Mouse (Mus musculus) lung, adult 2 months (tissue): ENCODE results near the gene Med16. TPM values are rescaled to one million over a fixed set of nuclear protein-coding genes. Genes with fewer than 3 reads are reported as not detected.

ENCODE experiments used
- DNase-seq: peaks from one replicate; pipeline ENCODE4 v3.0.0; 2022
- H3K4me1 ChIP-seq: fragments of 200-500 bp; 2 replicates; pipeline ENCODE4 v1.6.1; 2011; ENCODE audit warnings: low read length; ENCODE audit not compliant: control insufficient read depth, insufficient read depth
- H3K4me3 ChIP-seq: fragments of 200-500 bp; replicated peaks from 2 replicates; pipeline ENCODE3; 2011; ENCODE audit warnings: low read depth, mild to moderate bottlenecking, control low read depth, low read length; ENCODE audit errors: extremely low read depth
- CTCF ChIP-seq: fragments of 200-500 bp; IDR thresholded peaks from 2 replicates; pipeline ENCODE4 v1.5.1; 2011; ENCODE audit warnings: mild to moderate bottlenecking, low read length, control low read depth; ENCODE audit not compliant: insufficient read depth
- POLR2A ChIP-seq: fragments of 200-500 bp; IDR thresholded peaks from 2 replicates; pipeline ENCODE4 v1.6.1; 2011; ENCODE audit warnings: low read depth, mild to moderate bottlenecking, control low read depth, low read length, borderline replicate concordance; ENCODE audit errors: extremely low read depth
- WGBS: fragments of 180-500 bp; shearing (Covaris S2); methylation state at CpG from one replicate; pipeline ENCODE4 v1.1.7; 2018; 5-methylcytosine and 5-hydroxymethylcytosine counted together
- polyA plus RNA-seq: library from polyadenylated mRNA; depleted of rRNA; stranded (reverse); fragments of >200 nt; gene quantifications from 2 replicates; pipeline ENCODE4 v1.2.3, GENCODE M21; 2012

Med16 gene
- polyA plus RNA-seq, 1 experiment = 76.2 TPM

DNA sequence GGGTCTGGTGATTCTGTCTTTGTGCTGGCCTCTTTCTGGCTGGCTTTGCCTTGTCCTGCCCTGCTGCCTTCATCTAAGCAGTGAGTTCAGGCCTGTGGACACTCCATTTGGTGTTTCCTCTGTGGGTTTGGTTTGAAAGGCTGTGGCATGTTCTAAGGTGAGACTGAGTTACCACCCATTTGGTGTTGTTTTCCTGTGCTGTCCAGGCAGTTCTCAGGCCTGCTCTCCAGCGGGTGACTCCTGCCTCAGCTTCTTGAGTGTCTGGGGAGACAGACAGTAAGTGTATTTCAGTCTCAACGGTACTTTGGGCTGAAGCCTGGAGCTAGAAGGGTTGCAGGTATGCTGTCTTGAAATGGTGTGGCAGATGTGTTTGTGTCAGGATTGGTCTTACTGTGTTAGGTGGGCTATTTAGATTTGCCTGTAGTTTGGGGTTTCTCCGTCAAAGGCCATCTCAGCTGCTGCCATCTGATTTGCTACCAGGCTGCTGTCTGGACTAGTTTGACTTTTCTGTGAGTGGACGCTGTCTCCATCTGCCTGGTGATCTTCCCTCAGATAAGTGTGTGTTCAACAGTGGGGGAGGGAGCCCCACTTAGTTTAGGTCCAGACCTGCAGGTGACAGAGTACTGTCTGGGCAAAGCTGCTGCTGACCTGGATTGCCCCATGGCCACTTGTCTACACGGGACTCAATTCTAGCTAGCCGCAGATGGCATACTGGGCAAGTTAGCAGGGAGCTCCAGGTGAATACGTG is 51.8 kb downstream of the Med16 start:
- H3K4me3 ChIP-seq = peak overlapping the region; percentile 25
- TF ChIP-seq POLR2A (no peak), CTCF (no peak)
- H3K4me1 ChIP-seq = peaks cover 43% of the 10 kb centered on the region
- 6% methylated on average over 7 of the region's 7 CpGs for WGBS
- DNase-seq = no peak

DNA sequence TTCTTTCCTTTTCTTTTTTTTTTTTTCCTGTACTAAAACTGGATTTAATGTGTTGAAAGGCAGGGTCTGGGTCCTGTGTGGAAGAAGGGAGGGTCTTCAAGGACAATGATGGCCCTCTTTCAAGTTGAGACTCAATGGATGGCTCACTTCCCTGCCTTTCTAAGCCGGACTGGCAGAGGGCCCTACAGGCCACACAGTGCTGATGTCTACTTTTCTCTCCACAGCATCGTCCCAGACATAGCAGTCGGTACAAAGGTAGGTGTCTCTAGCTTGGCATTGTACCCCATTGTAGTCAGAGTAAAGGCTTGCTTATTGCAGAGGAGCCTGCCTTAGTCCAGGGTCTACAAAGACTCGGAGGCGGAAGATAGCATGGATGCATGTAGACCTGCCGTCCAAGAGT is 52.4 kb downstream of the Med16 start:
- DNase-seq = no peak
- WGBS = 6% methylated on average over 6 of the region's 6 CpGs
- Histone ChIP-seq H3K4me1 (peaks cover 44% of the 10 kb centered on the region), H3K4me3 (peak overlapping the region; percentile 2)
- no peak for TF ChIP-seq POLR2A
- no peak for TF ChIP-seq CTCF

DNA sequence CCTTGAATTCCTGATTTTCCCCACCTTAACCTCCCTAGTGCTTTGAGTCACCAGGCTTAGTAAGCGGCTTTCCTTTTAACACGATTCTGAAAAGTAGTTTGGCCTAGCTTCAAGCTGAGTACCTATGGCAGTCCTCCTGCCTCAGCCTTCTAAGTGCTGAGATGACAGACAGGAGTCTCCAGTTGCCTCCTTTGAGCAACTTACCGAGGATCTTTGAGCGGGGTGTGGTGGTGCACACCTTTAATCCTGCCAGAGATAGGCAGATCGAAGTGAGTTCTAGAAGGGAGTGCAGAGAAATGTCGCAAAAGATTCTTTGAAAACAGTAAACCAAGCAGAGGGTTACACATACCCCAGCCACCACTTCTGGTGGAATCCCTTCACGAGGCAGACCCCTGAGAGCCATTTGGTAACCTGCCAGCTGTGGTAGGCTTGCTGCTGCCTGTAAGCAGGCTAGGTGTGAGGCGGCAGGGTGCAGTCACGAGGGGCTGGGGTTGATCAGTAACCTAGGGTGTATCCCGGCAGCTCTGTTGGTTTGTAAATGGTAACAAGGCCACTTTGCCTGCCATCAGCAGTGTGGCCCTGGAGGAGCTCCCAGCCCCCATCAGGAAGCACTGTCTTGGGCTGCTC is 53.1 kb downstream of the Med16 start:
- TF ChIP-seq POLR2A (peak; percentile 26; the same call in 1 of the 2 replicates), CTCF (no peak)
- no peak for DNase-seq
- WGBS = under 1% methylated on average over 10 of the region's 10 CpGs
- Histone ChIP-seq H3K4me1 (peaks cover 43% of the 10 kb centered on the region), H3K4me3 (peak overlapping the region; percentile 88)

DNA sequence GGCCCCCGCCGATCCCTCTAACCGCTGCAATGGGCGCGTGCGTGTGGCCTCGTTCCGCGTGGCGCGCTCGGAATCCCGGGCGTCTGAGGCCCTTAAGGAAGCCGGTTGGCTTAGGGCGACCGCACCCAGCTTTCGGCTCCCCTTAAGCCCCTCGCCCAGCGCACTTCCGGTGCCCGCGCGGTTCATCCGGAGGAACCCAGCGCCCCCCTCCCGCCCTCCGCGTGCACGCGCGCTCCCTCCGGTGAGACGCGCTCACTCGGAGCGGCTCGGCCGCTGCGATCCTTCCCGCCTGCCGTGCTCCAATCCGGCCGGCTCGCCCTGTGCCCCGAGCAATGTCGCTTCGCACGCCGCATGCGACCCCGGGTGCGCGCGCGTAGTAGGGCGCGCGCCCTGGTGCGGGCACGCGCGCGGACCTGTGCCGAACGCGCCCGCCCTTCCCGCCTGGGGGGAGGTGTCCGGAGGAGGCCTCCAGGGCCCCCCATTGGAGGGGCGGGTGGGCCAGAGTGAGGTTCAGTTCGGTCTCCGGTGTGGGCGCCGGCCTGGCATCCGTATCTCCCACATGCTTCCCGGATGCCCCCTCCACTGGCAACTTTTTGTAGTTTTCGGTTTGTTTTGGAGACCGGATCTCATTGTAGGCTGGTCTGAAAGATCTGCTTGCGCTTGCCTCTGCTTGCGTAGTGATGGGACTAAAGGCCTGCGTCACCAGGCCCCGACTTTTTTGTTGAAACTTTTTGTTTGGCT is 53.8 kb downstream of the Med16 start:
- Histone ChIP-seq H3K4me1 (peaks cover 43% of the 10 kb centered on the region), H3K4me3 (peak overlapping the region; percentile 88)
- TF ChIP-seq CTCF (no peak), POLR2A (no peak)
- peak; percentile 77 for DNase-seq
- WGBS = under 1% methylated on average over 81 of the region's 83 CpGs

DNA sequence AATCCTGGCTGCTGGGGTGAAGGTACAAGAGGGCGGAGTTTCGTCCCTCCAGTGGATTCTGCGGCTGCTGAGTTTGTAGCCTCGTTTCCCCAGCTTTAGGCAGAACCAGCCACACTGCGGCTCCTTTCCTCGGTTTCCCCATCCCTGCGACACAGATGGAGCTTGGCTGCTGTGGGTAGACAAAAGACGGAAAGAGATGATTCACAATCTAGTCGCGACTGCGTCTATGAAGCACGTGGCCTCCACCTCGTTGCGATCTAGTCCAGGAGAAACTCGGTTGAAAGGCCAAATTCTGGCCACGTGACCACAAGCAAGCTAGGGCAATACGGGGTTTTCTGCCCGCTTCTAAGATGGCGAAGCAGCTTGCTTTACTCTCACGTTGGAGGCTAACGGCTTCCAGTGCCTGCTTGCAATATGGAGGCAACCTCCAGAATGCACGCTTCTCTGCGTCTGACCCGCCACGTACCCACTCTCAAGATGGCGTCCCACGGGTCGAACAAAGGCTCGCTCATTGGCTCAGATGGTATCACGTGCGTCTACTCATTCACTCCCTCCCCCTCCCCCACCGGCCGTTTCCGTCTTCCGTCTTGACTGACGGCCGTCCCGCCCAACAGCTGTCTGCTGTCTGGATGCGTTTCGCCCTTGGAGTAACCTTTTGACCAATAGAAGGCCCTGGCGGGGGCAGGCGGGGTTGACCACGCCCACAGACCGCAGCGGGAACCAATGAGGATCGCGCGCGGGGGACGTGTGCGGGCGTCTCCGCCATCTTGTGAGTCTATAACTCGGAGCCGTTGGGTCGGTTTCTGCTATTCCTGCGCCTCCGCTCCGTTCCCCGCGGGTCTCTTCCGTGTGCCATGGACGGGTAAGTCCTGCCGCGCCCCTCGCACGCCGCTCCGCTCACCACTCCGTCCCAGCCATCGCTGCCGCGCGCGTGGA is 54.6 kb downstream of the Med16 start, which contains the start of gene Ptbp1:
Gene Ptbp1 (plus strand): TSS at position 568 of the 936 bp plus-strand sequence.
- Histone ChIP-seq H3K4me1 (peaks cover 42% of the 10 kb centered on the region), H3K4me3 (peak within 1 kb of the TSS; percentile 88)
- WGBS = under 1% methylated on average over 75 of the region's 75 CpGs
- TF ChIP-seq CTCF (no peak), POLR2A (peak; percentile 98)
- peak; percentile 98 for DNase-seq

DNA sequence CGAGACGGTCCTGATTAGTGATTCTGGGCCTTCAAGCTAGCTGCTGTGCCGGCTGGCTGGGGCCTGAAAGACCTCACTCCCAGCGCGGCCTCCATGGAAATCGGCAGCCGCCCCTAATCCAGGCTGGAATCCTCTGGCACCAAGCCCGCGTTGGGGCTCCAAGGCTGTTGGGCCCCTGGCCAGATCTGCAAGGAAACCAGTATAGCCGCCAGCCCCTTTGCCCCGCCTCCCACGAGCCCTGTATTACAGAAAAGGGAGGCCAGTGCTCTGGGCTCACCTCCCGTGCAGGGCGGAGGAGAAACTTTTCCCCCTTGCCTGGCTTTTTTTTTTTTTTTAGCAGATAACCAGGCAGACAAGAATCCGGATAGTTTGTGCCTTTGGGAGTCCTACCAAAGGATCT is 55.3 kb downstream of the Med16 start:
- Histone ChIP-seq H3K4me3 (peak overlapping the region; percentile 66), H3K4me1 (peaks cover 35% of the 10 kb centered on the region)
- WGBS = 1% methylated on average over 15 of the region's 15 CpGs
- DNase-seq = peak; percentile 93
- peak; percentile 40; the same call in 1 of the 2 replicates for TF ChIP-seq POLR2A
- TF ChIP-seq CTCF = no peak

DNA sequence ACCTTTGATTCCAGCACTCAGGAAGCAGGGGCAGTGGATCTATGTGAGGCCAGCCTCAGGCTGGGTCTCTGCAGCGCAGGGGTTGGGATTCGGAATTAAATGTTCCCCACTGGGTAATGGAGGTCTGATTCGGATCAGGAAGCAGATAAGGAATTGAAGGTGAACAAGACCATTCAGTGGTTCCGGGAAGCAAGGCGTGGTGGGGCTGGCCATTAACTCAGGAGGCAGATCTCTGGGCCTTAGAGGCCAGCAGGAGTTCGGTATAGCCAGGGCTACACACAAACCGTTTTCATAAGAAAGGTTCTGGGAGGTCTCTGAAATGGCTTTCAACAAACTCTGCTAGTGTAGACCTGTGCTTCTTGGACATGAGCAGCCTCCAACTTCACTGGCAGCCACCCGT is 55.9 kb downstream of the Med16 start:
- H3K4me1 ChIP-seq = peaks cover 29% of the 10 kb centered on the region
- DNase-seq = no peak
- TF ChIP-seq POLR2A = no peak
- no peak for TF ChIP-seq CTCF
- H3K4me3 ChIP-seq = peak overlapping the region; percentile 31
- 12% methylated on average over 8 of the region's 8 CpGs for WGBS

DNA sequence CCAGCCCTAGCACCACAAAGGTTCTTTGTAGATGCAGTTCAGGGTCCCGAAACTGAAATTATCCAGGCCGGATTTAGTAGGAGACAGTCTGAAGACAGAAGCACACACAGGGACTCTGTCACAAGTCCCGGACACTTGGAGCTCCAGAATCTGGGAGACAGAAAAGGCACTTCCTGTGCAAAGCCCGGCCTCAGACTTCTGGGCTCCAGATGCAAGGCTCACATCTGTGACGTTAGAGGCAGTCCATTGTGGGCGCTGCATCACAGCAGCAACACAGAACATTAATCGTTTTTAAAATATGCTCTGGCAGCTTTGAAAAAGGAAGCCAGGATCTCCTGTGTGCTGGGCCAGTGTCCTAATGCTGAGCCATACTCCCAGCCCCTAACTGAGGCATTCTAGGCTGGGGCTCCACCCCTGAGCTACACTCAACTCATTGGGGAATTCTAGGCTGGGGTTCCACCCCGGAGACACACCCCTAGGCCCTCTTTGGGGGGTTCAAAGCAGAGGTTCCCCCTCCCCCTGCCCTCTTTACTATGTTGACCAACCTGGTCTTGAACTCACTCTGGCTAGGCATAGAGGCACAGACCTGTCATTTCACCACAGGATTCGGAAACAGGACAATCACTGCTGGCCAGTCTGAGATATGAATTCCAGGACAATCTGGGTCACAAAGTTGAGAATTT is 56.5 kb downstream of the Med16 start:
- 22% methylated on average over 9 of the region's 9 CpGs for WGBS
- TF ChIP-seq POLR2A (peak; percentile 34; the same call in 1 of the 2 replicates), CTCF (no peak)
- Histone ChIP-seq H3K4me1 (peaks cover 24% of the 10 kb centered on the region), H3K4me3 (no peak overlapping the region)
- DNase-seq = no peak
